Mouse (Mus musculus) common myeloid progenitor, adult 5-6 weeks (primary cell): Measurements from ENCODE around the gene Zbtb7a. TPM values are rescaled to one million over a fixed set of nuclear protein-coding genes. Genes with fewer than 3 reads are reported as not detected.

Source experiments
- ATAC-seq: replicated peaks from 2 replicates; pipeline ENCODE4 v1.8.0; 2016; ENCODE audit warnings: low read depth, mild to moderate bottlenecking, moderate TSS enrichment, inconsistent platforms; ENCODE audit not compliant: poor library complexity, severe bottlenecking
- total RNA-seq: library from RNA; stranded (forward); fragments of 200-1000, 187-1606 nt; gene quantifications from 2 replicates; pipeline ENCODE4 v1.2.3, GENCODE M21; 2017

The Zbtb7a gene
- total RNA-seq, 1 experiment from 2014 or later: 14.5 TPM

DNA sequence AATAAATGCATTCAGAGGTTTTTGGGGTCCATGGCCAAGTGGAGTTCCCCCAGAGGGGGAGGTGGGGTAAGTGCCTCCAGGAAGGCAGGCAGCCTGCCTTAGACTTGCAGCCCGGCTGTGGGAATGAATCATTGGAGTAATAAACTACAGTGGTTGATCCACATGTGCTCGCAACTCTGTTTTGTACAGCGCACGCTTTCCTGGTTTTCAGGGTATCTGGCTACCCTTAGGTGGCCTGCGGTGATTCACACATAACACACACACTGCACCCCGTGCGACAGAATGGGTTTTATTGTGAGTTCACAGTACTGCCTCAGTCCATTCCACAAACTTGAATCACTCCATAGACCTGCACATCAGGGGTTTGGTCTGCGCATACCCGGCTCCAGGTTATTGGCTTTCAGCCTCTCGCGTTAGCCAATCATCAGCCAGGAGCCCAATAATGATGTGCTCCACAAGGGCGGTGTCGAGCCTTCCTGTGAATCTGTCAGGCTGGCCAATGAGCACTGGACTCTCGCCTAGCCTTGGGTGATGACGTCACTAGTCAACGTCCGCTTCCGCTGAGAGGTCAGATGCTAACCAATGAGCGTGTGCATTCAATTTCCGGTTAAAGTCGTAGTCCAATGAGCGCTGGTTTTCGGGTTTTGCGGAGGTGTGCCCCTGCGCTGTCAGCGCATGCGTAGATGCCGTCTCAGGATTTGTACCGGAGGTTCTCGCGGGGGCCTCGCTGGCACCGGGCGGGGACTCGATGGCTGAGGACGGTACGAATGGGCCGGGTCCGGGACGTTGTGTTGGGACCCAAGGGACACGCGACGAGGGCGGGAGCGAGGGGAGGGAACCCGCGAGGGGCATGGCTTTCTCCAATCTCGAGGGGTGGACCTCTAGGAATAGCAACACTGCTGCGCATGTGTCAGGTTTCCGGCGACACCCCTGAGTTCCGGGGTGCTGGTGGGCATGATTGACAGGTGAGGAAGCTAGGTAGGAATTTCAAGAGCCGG is 47.6 kb downstream of the Zbtb7a start, which contains the start of gene Dapk3:
Gene Dapk3, plus strand, starts transcription at position 670 of the 998 bp plus-strand sequence.
- ATAC-seq: peak; percentile 89

DNA sequence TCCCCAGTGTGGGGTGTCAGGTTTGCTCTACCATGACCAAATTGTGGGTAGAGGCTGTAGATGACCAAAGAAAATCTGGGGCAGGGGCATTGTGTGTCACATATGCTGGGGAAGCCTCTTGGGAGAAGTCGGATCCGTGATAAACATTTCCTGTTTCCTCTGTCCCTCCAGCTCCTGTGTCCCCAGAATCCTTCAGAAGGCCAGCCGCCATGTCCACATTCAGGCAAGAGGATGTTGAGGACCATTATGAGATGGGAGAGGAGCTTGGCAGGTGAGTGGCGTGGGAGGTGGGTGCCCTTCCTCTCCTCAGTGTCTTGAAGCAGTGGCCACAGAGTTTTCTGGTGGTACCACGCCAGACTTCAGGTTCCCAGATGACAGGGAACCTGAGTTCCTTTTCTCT is 48.8 kb downstream of the Zbtb7a start, which contains the start of gene 4930442H23Rik:
Gene 4930442H23Rik, minus strand, starts transcription at position 45 of the 400 bp plus-strand sequence.
- no peak for ATAC-seq

DNA sequence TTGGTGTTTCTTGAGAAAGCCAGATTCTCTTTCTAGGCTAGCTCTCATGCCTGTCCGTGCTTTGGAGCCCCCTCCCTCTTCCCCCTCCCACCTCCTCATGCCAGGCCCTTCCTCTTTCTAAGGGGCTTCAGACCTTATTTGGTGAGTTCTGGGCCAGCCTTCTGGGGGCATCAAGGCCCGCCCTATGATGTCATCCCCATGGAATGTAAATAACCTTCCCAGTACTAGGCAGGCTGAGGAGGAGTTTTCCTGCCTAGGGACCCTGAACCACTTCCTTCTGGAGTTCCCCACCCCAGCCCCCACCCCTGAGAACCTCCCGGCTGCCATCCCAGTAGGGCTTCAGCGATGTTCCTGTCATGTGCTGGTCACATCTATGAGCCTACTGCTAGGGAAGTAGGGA is 49.7 kb downstream of the Zbtb7a start:
- ATAC-seq: no peak

DNA sequence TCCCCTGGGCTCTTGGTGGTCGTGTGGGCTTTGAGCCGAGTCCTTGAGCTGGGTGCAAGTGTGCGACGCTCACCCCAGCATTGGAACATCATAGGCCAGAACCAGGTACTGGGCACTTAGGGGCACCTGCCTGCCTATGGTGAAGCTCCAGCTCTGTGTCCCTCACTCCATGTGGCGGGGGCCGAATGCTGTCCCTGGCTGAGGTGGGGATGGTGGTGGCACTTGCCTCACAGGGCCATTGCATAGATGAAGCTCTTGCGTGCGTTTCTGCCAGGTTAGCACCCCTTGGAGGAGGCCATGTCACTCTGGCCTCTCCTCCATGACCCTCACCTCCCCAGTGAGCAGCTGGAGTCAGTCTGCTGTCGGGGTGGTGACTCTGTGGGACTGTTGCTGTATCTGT is 52.1 kb downstream of the Zbtb7a start:
- ATAC-seq: no peak

DNA sequence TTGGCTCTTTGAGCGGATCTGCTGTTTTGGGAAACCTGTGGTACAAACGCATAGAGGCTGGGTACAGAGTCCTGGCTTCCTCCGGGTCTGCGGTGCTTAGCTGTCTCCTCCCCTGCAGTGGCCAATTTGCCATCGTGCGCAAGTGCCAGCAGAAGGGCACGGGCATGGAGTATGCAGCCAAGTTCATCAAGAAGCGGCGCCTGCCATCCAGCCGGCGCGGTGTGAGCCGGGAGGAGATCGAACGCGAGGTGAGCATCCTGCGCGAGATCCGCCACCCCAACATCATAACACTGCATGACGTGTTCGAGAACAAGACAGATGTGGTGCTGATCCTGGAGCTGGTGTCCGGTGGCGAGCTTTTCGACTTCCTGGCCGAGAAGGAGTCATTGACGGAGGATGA is 54.8 kb downstream of the Zbtb7a start:
- ATAC-seq: no peak

DNA sequence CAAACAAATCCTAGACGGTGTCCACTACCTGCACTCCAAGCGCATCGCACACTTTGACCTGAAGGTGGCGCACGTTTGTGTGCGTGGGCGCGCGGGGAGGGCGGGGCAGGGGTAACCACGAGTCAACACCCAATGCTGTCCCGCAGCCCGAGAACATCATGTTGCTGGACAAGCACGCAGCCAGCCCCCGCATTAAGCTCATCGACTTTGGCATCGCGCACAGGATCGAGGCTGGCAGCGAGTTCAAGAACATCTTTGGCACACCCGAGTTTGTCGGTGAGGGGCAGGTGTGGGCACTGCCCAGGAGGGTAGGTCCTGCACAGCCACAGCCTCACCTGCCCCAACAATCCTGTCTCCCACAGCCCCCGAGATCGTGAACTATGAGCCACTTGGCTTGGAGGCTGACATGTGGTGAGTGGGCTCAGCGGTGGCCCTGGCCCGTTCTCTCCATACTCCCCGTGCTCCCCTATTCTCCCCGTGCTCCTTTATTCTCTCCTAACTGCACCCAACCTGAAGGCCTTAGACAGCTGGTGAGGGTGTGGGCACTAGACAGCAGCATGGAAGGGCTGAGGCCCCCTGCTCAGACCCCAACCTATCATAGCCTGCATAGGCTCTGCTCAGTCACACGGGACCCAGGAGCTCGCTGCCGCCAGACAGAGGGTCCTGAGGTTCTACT is 55.4 kb downstream of the Zbtb7a start:
- ATAC-seq: no peak

DNA sequence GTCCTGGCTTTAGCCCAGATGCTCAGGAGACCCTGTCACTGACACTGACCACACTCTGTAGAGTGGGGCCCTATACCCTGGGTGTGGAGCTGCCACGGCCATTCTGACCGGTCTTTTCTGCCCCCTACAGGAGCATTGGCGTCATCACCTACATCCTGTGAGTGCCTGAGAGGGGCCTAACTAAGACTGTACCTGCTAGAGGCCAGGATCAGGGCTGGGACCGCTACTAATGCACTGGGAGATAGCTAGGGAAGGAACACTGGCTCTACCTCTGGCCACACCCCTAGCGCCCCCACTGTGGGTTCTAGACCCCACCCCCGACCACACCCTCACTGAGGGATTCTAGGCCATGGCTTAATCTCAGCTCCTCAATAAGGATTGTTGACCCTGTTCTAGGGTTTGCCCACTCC is 55.9 kb downstream of the Zbtb7a start:
- peak; percentile 2; the same call in 1 of the 2 replicates for ATAC-seq

DNA sequence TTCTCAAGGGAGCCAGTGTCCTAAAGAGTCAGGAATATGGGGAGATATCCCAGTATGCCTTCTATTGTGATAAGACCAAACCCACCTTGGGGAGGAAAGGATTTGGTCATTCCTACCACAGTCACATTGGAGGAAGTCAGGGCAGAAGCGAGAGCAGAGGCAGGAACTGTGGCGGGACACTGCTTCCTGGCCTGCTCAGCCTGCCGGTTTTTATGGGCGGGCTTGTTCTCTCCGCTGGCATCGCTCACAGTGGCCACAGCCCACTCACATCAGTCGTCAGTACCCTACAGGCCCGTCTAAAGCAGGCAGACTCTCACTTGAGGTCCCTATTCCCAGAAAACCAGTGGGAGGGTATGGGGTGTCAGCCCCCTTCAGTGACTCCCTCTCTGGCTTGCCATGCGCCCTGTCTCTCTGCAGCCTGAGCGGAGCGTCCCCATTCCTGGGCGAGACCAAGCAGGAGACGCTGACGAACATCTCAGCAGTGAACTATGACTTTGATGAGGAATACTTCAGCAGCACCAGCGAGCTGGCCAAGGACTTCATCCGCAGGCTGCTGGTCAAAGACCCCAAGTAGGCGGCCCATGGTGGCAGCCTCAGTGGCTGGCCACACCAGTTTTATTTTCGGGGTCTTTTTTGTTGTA is 56.4 kb downstream of the Zbtb7a start:
- peak; percentile 31 for ATAC-seq

DNA sequence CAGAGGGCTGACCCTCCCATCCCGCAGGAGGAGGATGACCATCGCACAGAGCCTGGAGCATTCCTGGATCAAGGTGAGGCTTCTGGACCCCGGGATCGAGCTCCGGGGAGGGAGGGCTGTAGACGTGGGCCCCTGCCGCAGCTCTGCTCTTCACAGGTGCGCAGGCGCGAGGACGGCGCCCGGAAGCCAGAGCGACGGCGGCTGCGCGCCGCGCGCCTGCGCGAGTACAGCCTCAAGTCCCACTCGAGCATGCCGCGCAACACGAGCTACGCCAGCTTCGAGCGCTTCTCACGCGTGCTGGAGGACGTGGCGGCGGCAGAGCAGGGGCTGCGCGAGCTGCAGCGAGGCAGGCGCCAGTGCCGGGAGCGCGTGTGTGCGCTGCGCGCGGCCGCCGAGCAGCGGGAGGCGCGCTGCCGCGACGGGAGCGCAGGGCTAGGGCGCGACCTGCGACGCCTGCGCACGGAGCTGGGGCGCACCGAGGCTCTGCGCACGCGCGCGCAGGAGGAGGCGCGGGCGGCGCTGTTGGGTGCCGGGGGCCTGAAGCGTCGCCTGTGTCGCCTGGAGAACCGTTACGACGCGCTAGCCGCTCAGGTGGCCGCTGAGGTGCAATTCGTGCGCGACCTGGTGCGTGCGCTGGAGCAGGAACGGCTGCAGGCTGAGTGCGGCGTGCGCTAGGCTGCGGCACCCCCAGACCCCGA is 57.4 kb downstream of the Zbtb7a start:
- peak; percentile 27 for ATAC-seq

DNA sequence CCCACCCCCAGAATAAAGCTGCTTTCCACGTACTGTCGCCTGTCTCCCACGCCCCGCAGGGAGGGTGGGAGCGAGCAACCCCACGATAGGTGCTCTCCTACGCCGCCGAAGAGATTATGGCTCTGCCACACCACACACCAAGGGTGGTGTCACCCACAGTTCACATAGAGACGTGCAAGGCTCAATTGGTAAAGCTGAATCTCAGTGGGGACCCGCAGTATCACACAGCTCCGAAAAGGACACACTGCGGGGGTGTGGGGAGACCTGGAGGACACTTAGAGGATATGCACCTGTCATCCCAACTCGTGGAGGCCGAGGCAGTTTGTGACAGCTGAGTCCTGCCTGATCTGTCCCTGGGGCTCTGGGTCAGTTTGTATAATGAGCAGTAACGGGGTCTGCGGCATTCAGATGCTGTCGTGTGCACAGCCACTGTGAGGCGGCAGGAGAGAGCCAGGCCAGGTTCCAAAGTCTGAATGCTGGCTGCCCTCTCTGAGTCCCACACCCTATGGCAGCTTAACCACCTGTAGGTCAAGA is 58.0 kb downstream of the Zbtb7a start:
- 0 out of 2 replicates have a peak, but pooled peaks have one; percentile 9 for ATAC-seq

DNA sequence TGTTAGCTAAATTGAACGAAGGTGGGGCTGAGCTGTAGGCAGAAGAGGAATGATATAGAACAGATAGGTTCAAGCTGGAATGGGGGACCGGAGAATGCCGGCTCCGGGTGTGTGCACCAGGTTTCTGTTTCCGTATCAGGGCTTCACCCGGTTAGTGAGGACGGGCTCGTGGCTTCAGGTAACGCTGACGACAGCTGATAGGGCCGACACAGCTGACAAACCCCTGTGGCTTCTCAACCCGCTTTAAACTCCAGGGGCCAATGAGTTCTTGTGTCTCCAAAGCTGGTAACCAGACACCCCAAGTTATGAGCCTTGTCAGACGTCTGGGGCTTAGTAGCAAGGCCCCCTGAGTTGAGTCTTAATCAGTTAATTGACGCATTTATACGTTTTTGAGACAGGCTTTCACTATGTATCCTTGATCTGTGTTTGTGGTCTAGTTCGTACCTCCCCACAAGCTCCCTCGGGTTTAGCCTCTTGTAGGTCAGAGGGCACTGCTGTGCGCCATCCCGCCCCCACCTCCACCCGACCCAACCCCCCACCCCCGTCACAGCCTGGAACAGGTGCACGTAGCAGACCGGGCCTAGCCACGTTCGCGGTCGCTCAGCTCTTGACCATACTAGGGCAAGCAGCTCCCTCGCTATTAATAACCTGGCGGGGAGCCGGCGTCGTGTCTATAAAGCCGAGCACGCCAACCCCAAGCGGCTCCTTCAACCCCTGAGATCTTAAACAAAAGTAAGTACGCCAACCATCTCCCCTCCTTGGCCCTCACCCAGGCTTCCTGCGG is 59.2 kb downstream of the Zbtb7a start:
- no peak for ATAC-seq

DNA sequence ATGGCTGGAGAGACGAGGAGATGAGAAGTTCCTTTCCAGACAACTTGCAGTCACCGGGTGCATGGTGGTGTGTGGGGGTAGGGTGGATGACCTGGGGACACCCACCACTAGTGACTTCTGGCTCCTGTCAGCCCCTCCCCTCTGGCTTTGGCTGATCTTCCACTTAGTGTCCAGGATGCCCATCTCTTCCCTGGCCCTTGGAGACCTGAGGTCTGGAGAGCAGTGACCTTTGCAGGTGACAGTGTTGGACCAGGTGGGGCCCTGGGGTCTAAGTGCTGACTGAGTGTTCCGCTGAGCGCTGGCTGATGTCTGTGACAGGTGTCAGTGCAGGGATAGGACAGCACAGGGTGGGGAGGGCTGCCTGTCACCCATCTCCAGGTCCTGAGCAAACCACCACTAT is 60.3 kb downstream of the Zbtb7a start:
- no peak for ATAC-seq

DNA sequence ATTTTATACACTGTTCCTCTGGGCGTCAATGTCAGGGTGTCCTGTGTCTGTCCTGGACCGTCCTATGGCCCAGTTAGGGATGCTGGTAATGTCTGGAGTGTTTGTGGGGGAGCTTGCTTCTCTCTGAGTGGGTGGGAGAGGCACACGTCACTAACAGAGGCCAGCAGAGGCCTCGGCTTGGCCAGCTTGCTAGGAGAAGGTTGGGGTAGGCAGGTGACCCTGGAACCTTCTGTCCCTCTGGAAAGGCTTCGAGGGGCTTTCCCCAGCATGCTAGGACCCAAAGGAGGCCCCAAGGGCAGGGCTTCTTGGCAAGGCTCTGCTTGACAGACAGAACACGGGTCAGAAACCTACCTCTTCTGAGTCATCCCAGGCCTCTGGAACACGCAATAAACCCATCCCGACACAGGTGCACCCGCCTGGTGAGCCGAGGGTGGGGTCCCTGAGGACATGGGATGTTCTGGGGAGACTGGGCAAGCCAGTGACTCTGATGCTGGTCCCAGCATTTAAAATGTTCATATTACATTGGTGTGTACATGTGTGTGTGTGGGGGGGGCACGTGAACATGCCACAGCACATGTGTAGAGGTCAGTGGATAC is 61.5 kb downstream of the Zbtb7a start:
- no peak for ATAC-seq

DNA sequence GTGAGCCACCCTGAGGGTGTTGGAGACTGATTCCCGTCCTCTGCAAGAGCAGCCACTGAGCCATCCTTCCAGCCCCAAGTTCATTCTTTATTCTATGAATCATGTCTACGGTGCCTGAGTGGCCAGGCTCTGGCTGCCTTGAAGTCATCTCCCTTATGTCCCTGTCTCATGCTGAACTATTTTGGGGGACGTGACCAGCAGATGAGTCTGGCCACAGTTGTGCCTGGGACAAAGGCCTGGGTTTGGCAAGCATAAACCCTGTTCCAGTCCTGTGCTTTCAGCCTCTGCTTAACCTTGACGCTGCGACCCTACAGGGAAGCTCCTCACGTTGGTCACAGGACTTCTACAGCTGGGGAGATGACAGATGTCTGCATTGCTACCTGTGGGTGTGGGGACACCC is 62.3 kb downstream of the Zbtb7a start:
- ATAC-seq: no peak

DNA sequence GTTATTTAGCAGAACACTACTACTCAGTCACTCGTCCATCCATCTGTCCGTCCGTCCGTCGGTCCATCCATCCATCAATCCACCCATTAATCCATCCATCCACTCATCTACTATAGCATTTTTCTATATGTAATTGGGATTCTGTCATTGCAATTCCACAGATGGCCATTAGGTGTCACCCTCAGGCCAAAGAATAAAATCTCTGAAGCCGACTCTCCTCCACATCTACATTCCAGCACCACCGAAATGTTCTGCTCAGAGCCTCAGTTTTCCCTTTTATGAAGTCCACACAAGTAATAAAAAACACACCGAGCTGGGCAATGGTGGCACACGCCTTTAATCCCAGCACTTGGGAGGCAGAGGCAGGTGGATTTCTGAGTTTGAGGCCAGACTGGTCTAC is 63.2 kb downstream of the Zbtb7a start:
- peak; percentile 58 for ATAC-seq

DNA sequence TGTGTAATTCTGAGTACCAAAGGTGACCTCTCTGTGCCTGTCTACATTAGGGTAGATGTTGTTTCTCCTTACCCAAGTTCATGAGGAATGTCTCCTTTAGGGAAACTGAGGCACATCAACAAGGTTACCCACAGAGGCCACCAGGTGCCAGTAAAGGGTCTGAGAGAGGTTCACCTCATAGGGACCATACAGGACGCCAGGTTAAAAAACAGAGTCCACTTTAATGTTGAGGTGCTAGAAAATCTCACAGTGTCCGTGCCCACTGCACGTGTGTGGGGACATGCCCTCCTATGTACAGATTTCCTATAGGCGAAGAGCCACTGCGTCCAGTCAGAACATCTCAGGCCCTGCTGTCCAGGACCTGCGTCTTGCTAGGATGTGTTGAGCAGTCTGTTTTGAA is 64.0 kb downstream of the Zbtb7a start:
- no peak for ATAC-seq

DNA sequence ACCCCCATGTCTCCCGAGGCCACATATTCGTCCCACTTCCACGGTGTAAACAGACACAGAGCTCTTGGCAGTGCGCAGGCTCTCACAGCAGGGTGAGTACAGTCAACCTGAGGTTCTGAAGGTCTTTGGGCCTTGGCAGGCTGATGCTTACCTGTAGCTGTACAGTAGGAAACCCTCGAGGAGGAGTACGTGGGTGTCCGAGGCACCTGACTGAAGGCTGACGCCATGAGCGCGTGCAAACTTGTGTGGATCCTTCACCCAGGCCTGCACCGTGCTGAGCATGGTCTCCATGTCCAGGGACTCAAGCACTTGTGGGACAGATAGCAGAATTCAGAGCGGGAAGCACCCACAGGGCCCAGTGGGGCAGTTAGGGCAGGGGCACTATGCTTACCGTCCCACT is 65.1 kb downstream of the Zbtb7a start:
- no peak for ATAC-seq

DNA sequence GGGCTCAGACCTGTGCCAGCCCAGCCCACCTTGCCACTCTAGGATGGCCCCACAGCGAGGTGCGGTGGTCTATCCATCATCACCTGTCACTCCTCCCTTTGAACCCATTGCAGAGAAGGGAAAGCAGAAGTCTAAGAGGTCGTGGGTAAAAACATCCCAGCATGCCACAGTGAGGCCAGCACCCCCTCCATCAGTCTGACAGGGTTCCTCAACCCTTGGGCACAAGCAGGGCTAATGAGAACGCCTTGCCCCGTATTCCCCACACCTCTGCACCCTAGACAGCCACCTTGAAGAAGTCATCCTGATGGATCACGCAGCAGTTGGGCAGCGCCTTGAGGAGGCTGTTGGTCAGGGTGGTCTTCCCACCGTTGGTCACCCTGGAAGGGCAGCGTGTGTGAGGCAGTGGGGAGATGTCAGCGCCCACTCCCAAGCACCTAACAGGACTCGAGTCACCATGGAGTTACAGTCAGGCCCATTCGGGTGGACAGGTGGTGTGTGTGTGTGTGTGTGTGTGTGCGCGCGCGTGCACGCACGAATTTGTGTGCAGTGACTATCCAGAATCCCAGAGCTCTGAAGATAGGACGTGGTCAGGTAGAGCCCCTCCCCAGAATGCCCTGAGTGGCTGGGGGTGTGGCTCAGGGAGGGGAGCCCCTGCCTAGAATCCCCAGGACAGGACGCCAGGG is 65.7 kb downstream of the Zbtb7a start:
- ATAC-seq: no peak
